Mouse (Mus musculus) MEL (cell line): ENCODE results near the gene Npnt.

ENCODE experiments used
- CTCF ChIP-seq, 3 experiments: IDR thresholded peaks in 2 of 3; conservative IDR thresholded peaks in 1 of 3; 2 replicates each; pipeline ENCODE4 v1.5.1; 2011 to 2012; ENCODE audit warnings: low read length in 3 of 3, low read depth in 2 of 3, mild to moderate bottlenecking in 2 of 3, improper control_type of control experiment in 1 of 3, inconsistent platforms in 1 of 3, mixed read lengths in 1 of 3, moderate library complexity in 1 of 3; ENCODE audit not compliant: control insufficient read depth in 1 of 3, insufficient read depth in 1 of 3, poor library complexity in 1 of 3, severe bottlenecking in 1 of 3
- MEF2A ChIP-seq: IDR thresholded peaks from 2 replicates; pipeline ENCODE4 v1.6.1; 2014; ENCODE audit warnings: low read depth, mild to moderate bottlenecking, inconsistent platforms, low read length, improper control_type of control experiment; ENCODE audit not compliant: poor library complexity, insufficient replicate concordance, severe bottlenecking; ENCODE audit errors: extremely low read depth
- NRF1 ChIP-seq: IDR thresholded peaks from 2 replicates; pipeline ENCODE4 v1.6.1; 2014; ENCODE audit warnings: low read depth, mild to moderate bottlenecking, inconsistent platforms, low read length, improper control_type of control experiment, moderate library complexity; ENCODE audit not compliant: poor library complexity, insufficient read depth, severe bottlenecking
- POLR2A ChIP-seq, 2 experiments: IDR thresholded peaks; 2 replicates each; pipeline ENCODE4 v1.6.1; 2011 to 2012; ENCODE audit warnings: low read length in 2 of 2, mild to moderate bottlenecking in 2 of 2, control low read depth in 1 of 2, improper control_type of control experiment in 1 of 2, low read depth in 1 of 2, moderate library complexity in 1 of 2; ENCODE audit not compliant: control insufficient read depth in 1 of 2, insufficient read depth in 1 of 2, poor library complexity in 1 of 2
- RCOR1 ChIP-seq: IDR thresholded peaks from 2 replicates; pipeline ENCODE4 v1.6.1; 2012; ENCODE audit warnings: low read depth, mild to moderate bottlenecking, inconsistent platforms, low read length, improper control_type of control experiment
- ZNF384 ChIP-seq: IDR thresholded peaks from 2 replicates; pipeline ENCODE4 v1.6.1; 2012; ENCODE audit warnings: low read depth, mild to moderate bottlenecking, inconsistent platforms, low read length, improper control_type of control experiment

GRCm38 (mm10) chr3:132962631-132963361, 12.7 kb upstream of the Npnt start:
- TF ChIP-seq POLR2A (IDR thresholded peaks at IDR 0.05; ENCODE audit: control insufficient read depth in 1 of 2, insufficient read depth in 1 of 2, low read depth in 1 of 2, low read length in 2 of 2, poor library complexity in 1 of 2) (no peak), CTCF (IDR thresholded peaks at IDR 0.05 in 2 of 3, conservative IDR thresholded peaks at IDR 0.05 in 1 of 3; ENCODE audit: control insufficient read depth in 1 of 3, insufficient read depth in 1 of 3, low read depth in 2 of 3, low read length in 3 of 3, poor library complexity in 1 of 3, severe bottlenecking in 1 of 3) (no peak), ZNF384 (no peak), MEF2A (no peak), RCOR1 (no peak), NRF1 (no peak)
